Mouse (Mus musculus) B cell, adult 62 days (primary cell): ENCODE measurements around the gene Eno3. TPM values are rescaled to one million over a fixed set of nuclear protein-coding genes. Genes with fewer than 3 reads are reported as not detected.

ENCODE experiments used
- total RNA-seq: library from RNA; stranded (reverse); gene quantifications from 4 replicates; pipeline ENCODE4 v1.2.4, GENCODE M21; 2023

Eno3 gene
- 27.9 to 35.0 TPM (median 31.9 TPM) in 4 replicates for total RNA-seq

DNA sequence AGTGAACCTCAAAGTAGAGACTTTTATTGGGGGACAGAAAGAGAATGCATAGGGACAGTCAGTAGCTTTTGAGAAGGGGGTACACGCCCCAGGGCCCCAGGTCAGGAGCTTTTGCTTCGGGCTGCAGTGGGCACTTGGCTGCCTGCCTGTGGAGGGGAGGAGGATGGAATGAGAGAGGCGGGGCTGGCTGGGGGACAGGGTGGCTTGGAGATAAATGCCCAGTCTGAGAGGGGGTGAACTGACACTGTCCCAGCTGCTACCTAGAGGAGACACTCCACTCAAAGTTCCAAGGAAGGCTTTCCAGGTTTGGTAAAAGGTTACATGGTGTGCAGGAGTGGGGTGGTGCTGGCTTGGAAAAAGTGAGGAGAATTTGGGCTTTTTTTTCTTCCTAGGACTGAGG lies at the start of gene Eno3:
Eno3 (plus strand) TSS at position 239 of the 400 bp plus-strand sequence.

DNA sequence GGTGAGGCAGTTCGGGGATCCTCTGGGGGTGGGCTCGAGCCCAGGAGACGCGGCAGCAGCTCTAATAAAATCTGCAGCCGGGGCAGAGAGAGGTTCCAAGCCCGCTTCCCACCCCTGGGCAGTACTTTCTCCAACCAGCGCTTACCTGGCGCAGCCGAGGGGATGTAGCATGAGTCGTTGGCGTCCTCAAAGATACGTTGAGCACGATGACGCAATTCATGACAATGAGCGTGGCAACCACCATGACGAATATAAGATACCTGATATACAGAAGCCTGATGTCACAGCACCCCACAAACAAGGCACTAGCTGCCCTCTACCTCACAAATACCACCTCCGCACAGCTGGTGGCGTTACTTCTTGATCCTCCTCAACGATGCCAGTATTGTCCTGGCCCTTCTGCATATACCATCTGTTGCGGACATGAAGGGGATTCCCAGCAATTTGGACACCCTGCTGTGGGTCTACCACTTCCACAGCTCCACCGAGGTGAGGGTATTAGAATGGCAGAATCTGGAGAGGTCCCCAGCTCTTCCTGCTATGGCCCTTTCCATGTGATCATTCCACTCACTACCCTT lies 41.4 kb upstream of the Eno3 start, which contains the start of gene 4930544D05Rik:
4930544D05Rik (plus strand) TSS at position 333 of the 578 bp plus-strand sequence.

DNA sequence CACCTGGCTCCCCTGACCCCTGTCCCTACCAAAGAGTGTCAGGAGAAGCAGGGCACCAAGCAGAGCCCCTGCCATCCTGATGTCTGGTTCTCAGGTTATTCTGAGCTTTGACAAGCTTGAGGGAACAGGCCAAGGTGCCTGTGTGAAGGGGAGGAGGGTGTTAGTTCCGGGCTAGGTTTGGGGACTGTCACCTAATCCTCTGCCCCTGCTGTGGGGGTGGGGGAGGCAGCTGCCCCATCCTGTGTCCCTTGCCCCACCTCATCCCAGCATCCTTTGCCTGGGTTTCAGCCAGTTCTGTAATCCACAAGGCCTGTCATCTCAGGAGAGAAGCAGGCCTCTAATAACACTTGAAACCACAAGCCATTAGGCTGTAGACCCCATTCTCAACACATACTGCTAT lies 37.9 kb upstream of the Eno3 start, which contains the start of gene Chrne:
Chrne (minus strand) TSS at position 116 of the 400 bp plus-strand sequence.

DNA sequence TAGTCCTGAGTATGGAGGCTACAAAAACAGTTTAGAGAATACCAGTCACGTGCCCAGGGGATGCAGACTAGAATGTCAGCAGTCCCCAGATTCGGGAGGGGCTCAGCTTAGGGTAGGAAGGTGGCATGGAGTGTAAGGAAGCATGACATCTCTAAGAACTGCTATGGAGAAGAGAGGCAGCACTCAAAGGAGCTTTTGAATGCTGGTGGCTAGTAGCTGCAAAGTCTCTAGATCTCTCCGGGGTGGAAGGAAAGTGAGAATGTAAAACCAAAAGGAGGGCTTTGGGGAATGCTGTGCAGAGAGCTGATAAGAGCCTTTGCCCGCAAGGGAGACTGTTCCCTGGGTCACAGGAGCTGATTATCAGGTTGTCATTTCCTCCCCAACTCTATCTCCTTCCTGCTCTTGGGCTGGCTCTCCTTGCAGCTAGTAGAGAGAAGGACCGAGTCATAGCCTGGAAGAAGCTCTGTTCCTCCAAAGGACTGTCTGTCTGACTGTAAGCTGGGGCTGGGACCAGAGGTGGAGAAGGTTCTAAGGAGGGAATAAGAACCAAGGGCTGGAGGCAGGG lies 18.2 kb upstream of the Eno3 start, which contains the start of gene Gp1ba:
Gp1ba (plus strand) TSS at position 409 of the 565 bp plus-strand sequence.

DNA sequence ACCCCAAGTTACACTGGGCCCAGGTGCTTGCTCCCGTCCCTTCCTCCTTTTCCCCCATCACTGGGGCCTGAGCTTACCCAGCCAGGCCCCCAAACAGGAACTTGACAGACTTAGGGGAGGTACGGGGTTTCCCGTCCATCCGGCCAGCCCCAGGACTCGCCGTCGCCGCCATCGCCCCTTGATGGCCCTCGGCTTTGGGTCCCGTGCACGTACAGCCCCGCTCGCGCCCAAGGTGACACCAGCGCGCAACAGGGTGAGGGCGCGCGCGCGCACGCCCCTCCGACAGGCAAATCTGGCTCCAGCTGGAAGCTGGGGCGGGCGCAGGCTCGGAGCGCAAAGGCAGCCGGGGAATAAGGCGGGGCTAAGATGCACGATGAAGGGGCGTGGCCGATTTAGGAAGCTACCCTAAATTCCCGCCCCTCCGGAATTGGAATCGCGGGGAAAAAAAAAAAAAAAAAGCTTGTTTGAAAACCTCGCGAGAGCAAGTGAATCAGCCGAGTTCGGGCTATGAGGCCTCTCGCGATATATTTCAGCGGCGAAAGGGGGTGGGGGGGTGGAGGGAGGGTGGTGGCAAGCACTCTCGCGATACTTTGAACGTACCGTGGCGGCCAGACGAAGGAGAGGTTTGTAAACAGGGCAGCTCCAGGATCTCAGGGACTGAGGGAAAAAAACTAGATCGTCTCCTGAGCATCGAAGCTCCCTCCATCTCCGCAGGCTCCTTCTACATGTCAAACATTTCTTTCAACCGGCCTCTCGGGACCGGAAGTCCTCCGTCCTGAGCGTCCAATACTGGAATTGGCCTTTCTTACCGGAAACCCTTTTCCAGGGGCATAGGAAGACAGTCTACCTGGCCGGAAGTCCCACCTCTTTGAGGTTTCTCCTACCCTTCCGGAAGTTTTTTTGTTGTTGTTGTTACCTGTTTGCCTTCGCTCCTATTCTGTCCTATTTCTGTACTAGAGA lies 10.0 kb upstream of the Eno3 start, which contains the start of the genes Rnf167 and Slc25a11:
Rnf167 (plus strand) TSS at position 545 of the 960 bp plus-strand sequence.
Slc25a11 (minus strand) TSS at position 789 of the 960 bp plus-strand sequence.

DNA sequence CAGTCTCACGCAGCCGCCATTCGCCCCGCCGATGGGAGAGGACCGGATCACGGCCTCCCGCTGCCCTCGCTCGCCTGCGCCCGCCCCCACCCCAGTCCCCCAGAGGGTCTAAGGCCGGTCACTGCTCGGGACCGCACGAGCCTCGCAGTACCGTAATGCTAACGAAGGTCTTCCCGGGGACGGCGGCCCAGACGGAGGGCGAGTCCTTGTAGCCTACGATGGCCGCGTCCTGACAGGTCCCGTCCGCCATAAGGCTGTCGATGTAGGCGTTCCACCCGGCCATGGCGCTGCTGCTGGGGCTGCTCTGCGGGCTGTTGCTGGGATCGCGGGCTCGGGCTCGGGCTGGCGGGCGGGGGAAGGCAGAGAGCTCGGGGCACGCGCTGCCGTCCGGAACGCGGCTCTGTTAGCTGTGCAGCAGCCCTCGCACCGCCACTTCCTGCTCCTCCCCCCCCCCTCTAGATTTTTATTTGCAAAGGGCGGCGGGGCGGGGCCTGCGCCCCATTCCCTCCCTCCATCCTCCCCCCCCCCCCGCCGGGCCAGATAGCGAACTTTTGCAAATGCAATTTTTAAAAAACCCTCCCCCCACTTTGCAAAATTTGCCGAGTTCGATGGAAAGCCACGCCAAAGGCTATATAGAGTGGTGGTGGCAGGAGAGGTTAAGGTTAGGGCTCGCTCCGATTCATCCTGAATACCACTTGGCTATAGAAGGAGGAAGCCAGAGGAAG lies 2.6 kb upstream of the Eno3 start, which contains the start of gene Pfn1:
Pfn1 (minus strand) TSS at position 447 of the 725 bp plus-strand sequence.

DNA sequence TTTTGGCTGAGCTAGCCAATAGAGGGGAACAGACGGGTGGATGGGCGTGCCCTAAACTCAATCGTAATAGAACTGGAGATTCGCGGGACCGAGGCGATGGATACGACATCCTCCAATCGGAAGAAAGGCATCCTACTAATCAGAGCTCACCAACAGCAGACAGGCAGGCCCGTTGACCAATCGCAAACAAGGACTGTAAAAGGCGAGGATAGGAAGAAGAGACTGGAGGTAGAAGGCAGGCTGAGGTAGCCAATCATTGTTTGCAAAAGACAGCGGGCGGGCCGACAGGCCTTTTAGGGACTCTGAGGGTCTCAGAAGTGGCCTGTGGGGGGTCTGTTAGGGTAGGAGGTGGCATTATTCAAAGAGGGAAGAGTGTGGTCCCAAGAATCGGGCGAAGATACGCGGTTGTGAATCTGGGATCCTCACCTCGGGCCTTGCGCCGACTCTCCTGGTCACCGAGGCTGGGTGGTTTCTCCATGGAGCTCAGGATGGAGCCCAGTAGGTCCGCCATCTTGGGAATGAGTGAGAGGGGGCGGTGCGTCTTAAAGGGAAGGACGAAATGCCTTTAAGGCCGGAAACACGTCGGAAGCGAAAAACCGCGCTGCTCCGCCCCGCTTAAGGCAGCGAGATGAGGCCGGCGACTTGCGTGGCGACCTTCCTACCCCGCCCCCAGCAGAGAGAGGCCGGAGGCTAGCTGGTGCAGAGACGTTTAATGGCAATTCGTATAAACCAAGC lies 11.9 kb downstream of the Eno3 start, which contains the start of gene Spag7:
Spag7 (minus strand) TSS at position 646 of the 735 bp plus-strand sequence.

DNA sequence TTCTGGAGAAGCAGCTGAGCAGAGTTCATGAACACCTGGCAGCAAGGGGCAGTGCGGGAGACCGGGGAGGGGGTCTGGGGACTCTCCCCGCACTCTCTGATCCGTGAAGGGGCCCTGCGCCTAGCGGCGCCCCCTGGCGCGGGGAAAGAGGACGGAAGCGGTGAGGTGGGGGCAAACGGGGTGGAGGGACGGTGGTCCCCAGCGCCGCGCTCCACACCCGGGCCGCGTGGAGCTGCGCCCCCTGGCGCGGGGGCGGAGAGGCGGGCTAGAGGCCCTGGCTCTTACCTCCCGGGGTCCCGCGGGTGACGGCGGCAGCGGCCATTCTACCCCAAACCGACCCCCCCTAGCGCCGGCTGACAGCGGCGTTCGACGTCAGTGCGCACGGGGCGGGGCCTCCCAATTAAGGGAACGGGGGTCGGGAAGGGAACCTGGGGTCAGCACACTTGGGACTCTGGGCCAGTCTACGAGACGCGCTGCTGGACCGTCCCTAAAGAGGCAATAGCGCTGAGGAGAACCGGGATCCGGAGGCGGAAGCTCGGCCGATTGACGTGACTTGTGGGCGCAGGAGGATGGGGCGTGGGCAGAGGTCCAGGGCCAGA lies 30.7 kb downstream of the Eno3 start, which contains the start of gene Camta2:
Camta2 (minus strand) TSS at position 505 of the 599 bp plus-strand sequence.

DNA sequence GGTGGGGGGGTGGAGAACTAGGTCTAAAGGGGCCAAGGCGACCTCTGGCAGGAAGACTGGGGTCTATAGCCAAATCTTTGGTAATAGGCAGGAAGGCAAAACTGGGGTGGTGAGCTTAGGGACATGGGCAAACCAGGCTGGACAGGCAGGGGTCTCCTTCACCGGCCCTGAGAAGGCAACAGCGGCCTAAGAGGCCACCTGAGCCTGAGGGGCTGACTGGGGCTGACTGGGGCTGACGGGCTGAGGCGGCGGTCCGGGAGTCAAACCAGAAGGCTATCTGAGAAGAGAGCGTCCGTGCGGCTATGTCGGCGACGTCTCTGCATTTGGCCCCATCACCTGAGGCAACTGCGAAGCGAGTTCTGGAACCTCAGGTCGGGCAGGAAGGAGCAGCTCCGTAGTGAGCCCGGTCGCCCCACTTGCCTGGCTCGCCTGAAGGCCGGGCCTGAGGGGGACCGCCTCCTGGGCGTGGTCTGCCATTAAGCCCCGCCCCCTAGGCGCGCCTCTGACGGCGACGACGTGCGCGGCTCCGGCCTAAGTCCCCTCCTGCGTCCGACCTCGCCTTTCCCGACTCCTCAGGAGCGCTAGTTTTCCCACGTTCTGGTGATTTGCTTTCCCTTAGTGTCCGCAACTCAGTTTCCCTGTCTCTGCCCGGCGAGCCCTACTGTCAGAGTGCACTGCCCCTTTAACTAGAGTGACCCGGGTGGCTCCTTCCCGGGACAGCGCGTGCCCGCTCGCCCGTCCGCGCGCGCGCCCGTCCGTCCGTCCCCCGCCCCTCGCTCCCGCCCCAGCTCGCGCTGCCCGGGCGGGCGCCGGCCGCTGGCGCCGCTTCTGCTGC lies 42.9 kb downstream of the Eno3 start, which contains the start of the genes Inca1 and Kif1c:
Inca1 (minus strand) TSS at position 434 of the 835 bp plus-strand sequence.
Kif1c (plus strand) TSS at position 827 of the 835 bp plus-strand sequence.

Other genes starting within 250 kb of the Eno3 start
- 26.2 to 28.3 TPM (median 27.4 TPM) in 4 replicates for gene Pelp1, start 247.2 kb upstream of the Eno3 start, total RNA-seq
- 96.8 to 105 TPM (median 102 TPM) in 4 replicates for gene Arrb2, start 224.6 kb upstream of the Eno3 start, total RNA-seq
- gene Med11, start 205.3 kb upstream of the Eno3 start, total RNA-seq: 41.2 to 54.4 TPM (median 43.1 TPM) in 4 replicates
- 0.41 to 3.1 TPM (median 0.87 TPM) in 4 replicates for gene Zmynd15, start 197.8 kb upstream of the Eno3 start, total RNA-seq
- 8.6 to 11.2 TPM (median 9.8 TPM) in 4 replicates for gene Cxcl16, start 197.2 kb upstream of the Eno3 start, total RNA-seq
- not detected in 4 replicates for gene Tm4sf5, start 152.0 kb upstream of the Eno3 start, total RNA-seq
- gene Vmo1, start 142.6 kb upstream of the Eno3 start, total RNA-seq: not detected in 4 replicates
- gene Gltpd2, start 138.0 kb upstream of the Eno3 start, total RNA-seq: not detected in 4 replicates
- 123 to 130 TPM (median 128 TPM) in 4 replicates for gene Psmb6, start 131.8 kb upstream of the Eno3 start, total RNA-seq
- gene Gm40193, start 124.3 kb upstream of the Eno3 start, total RNA-seq: not detected in 4 replicates
- 3.6 to 6.9 TPM (median 4.8 TPM) in 4 replicates for gene Pld2, start 117.1 kb upstream of the Eno3 start, total RNA-seq
- gene Mink1, start 94.3 kb upstream of the Eno3 start, total RNA-seq: 83.2 to 99.3 TPM (median 92.6 TPM) in 4 replicates
- not detected in 4 replicates for gene 4930544D05Rik, start 41.4 kb upstream of the Eno3 start, total RNA-seq
- gene Chrne, start 38.0 kb upstream of the Eno3 start, total RNA-seq: 2.2 TPM in 1 of 4 replicates, not detected in the others
- not detected in 4 replicates for gene Gp1ba, start 18.1 kb upstream of the Eno3 start, total RNA-seq
- gene Rnf167, start 10.0 kb upstream of the Eno3 start, total RNA-seq: 191 to 209 TPM (median 198 TPM) in 4 replicates
- 63.0 to 77.8 TPM (median 66.3 TPM) in 4 replicates for gene Slc25a11, start 9.7 kb upstream of the Eno3 start, total RNA-seq
- gene Pfn1, start 2.6 kb upstream of the Eno3 start, total RNA-seq: 1,311 to 1,415 TPM (median 1,337 TPM) in 4 replicates
- gene Spag7, start 12.2 kb downstream of the Eno3 start, total RNA-seq: 34.1 to 44.3 TPM (median 40.2 TPM) in 4 replicates
- 60.2 to 85.3 TPM (median 65.6 TPM) in 4 replicates for gene Camta2, start 30.9 kb downstream of the Eno3 start, total RNA-seq
- gene Inca1, start 43.0 kb downstream of the Eno3 start, total RNA-seq: 1.4 to 2.5 TPM (median 2.2 TPM) in 4 replicates
- gene Kif1c, start 43.3 kb downstream of the Eno3 start, total RNA-seq: 27.1 to 33.9 TPM (median 29.3 TPM) in 4 replicates
- 1.9 to 2.7 TPM (median 2.2 TPM) in 4 replicates for gene Zfp3, start 107.0 kb downstream of the Eno3 start, total RNA-seq
- 22.2 to 27.1 TPM (median 23.6 TPM) in 4 replicates for gene Scimp, start 155.4 kb downstream of the Eno3 start, total RNA-seq
- 55.4 to 60.1 TPM (median 57.9 TPM) in 4 replicates for gene Rabep1, start 187.6 kb downstream of the Eno3 start, total RNA-seq